Mouse (Mus musculus) adrenal gland, adult 2 months (tissue): ENCODE measurements around the gene Tmem26. TPM values are rescaled to one million over a fixed set of nuclear protein-coding genes. Genes with fewer than 3 reads are reported as not detected.
"Not testable (repeated sequence)": the region's sequence is repeated elsewhere in the genome, so short reads cannot be mapped to it uniquely, and the experiment has no call there.

Experiments used
- DNase-seq: peaks from one replicate; pipeline ENCODE4 v3.0.0; 2021
- long read RNA-seq: library from polyadenylated mRNA; stranded (forward); transcript quantifications from one replicate; pipeline ENCODE4 v2.0.0, GENCODE M21; 2021
- polyA plus RNA-seq: library from polyadenylated mRNA; depleted of rRNA; stranded (reverse); fragments of >200 nt; gene quantifications from 2 replicates; pipeline ENCODE4 v1.2.3, GENCODE M21; 2012; rRNA removed
- total RNA-seq, 2 experiments: library from RNA; stranded (reverse); gene quantifications; 2 replicates each; pipeline ENCODE4 v1.2.3; 2021

Tmem26 gene
- total RNA-seq: 1 to 10 TPM; 3.7 to 6.9 TPM
- polyA plus RNA-seq: 2.8 and 3.2 TPM in 2 replicates
- long read RNA-seq, partial matches to known transcripts: 0 of 1 reads
- long read RNA-seq, other reads (novel, unspliced or antisense): 1 of 1 reads

DNA sequence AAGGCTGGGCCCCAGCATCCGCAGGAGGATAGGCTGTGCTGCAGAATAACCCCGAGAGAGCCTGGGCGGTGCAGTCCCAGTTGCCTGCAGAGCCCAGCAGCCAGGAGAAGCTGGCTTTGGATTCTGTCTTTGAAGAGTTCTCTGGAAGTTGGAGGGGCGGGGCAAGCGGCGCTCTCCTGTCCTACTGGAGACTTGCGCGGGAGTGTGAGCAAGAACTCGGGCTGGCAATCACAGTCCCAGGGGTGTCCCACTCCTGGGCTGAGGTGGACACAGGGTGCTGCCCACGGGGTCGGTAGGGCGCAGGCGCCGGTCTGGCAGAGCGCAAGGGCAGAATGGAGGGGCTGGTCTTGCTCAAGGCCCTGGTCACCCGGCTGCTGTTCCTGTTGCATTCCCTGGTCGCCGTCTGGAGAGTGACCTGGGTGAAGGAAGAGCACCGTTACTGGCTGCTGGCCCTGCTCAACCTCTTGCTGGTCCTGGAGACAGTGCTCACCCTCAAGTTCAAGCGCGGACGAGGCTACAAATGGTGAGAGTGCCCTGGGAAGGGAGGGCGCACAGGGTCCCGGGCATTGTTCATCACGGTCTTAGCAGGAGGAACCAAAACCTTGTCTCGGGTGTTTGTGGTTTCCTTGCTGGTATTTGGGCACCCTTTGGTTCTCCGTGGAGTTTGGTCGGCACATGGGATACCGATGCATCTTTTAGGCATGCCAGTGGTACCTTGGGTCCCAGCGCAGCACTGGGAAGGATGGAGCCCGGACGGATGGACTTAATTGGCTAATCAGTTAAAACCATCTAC lies at the start of gene Tmem26:
Tmem26 (plus strand) TSS at position 79 of the 793 bp plus-strand sequence.
- DNase-seq: peak; percentile 76

- DNase-seq: no peak
Observed at GRCm38 (mm10) chr10:68678678-68679077, 44.8 kb upstream of the Tmem26 start.

GRCm38 (mm10) chr10:68681233-68681632 lies 42.2 kb upstream of the Tmem26 start:
- DNase-seq: peak; percentile 4

DNA sequence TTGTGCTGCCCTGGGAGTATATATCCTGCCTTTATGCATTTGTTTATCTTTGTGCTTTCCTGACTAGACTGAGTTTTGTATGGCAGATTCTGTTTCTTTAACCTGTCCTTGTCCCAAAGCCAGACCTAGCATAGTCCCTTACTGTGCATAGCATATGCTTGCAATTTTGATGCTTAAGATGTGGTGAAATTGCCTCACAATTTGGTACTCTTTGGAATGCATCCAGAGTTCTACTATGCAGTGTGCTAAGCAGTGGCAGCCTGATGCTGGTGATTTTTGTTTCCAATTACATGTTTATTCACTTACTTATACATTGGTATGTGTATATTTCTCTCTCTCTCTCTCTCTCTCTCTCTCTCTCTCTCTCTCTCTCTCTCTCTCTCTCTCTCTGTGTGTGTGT lies 37.9 kb upstream of the Tmem26 start:
- DNase-seq: no peak

DNA sequence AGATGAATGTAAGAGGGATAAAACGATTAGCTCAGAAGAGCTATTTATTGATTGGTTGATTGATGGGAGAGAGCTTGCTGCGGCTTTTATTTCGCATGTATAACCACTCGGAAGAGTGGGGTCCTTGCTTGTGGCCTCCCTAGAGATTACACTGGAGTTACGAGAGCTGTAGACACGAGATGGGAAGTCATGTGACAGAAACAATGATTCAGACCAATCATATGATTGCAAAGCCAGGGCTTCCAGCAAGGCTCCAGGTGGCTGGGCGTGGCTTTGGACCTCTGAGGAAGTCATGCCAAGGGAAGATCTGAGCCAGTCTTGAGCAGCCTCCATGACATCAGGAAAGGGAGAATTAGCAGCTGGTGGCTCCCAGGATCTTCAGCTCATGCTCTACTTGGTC lies 32.3 kb upstream of the Tmem26 start:
- no peak for DNase-seq

- DNase-seq: no peak
Observed at GRCm38 (mm10) chr10:68692401-68692800, 31.0 kb upstream of the Tmem26 start.

DNA sequence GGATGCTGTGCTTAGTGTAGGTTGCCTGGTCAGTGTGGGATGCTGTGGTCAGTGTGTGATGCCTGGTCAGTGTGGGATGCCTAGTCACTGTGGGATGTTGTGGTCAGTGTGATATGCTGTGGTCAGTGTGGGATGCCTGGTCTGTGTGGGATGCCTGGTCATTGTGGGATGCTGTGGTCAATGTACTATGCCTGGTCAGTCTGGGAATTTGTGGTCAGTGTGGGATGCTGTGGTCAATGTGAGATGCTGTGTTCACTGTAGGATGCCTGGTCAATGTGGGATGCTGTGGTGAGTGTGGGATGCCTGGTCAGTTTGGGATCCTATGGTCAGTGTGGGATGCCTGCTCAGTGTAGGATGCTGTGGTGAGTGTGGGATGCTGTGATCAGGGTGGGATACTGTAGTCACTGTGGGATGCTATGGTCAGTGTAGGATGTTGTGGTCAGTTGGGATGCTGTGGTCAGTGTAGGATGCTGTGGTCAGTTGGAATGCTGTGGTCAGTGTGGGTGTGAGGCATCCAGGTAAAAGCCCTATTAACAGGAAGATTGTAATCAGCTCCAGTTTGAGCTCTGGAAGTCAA lies 27.6 kb upstream of the Tmem26 start:
- DNase-seq: no peak

DNA sequence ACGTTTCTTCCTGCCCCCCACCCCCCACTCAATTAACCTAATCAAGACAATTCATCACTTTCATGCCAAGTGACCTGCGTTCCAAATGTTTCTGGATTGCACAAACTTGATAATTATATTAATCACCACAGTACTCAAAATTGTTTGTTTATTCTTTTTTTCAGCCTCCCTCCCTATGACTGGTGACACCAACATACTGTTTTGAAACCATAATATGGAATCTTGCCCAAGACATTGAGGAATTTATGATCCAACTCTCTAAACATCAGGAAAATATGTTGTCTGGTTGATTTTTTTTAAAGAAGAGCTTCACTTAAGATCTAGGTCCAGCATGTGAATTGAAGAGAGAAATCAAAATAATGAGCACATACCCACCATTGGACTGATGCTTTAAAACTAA lies 19.2 kb upstream of the Tmem26 start:
- no peak for DNase-seq

DNA sequence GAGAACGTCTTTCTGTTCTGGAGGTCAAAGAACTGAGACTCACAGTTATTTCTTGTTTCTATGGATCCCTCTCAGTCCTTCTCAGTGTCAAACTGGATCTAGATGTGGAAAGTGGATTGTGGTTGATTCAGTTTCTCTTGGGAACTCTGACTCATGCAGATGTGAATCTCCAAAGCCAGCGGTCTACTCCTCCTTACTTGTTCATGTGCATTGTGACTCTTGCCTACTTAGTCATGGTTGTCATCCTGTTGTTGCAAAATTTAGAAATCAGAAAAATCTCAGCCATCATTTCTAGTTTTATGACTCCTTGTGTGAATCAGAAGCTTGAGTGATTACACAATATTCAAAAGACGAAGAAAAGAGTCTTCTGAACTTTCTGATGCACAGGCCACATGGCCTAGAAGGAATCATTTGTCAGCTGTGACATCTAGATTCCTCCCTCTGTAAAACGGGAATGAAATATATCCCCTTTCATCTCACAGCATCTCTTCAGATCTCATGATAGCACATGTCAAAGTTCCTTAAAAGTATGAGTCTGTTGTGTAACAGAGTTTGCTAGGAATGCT lies 17.9 kb upstream of the Tmem26 start:
- peak; percentile 24 for DNase-seq

DNA sequence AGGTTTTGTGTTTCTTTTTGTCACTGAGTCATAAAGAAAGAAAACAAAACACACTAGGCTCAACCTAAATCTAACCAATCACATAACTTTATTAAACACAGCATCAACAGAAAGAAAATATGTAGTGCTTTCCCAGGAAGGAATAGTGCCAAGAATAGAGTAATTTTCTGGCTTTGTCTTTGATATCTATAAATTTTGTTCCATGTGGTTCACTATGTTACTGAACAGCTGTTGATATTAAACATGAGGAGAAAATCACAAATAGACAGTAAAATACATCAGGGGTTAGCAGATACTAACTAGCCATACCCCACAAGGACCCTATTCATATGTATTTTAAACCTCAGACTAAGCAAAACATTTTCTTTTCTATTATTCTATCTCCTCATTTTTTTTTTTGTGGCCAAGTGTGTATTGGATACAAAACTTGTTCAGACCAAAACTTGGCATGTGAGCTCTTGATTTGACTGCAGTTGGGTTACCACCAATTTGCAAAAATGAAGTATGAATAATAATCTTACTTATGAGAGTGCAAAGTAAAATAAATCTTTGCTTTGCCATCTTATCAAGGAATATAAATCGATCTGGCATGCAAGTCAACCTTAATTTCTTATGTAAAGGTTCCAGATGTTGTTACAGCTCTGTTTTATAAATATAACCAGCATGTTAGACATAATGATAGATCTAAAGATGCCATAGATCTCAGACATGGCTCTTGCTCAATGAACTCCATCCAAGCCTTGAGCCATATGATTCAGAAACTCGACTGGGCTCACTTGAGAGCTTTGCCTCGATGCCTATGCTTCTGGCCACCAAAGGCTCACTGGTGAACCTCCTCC lies 16.2 kb upstream of the Tmem26 start:
- DNase-seq: no peak

DNA sequence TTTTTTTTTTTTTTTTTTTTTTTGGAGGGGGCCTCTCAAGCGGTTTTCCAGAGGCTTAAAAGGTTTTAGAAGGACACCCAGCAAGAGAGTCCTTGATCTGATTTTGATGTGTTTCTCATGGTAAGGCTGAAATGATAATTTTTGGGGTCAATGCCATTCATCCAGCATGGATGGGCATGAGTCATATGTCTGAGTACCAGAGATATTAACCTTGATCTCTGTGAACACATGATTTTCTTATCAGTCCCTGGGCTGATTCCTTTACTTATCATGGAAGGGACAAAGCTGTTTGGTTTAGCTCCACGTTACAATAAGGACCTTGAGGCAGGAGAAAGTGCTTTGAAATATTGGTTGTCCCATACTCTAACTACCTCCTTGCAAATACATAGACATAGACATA lies 10.5 kb upstream of the Tmem26 start:
- peak; percentile 71 for DNase-seq

DNA sequence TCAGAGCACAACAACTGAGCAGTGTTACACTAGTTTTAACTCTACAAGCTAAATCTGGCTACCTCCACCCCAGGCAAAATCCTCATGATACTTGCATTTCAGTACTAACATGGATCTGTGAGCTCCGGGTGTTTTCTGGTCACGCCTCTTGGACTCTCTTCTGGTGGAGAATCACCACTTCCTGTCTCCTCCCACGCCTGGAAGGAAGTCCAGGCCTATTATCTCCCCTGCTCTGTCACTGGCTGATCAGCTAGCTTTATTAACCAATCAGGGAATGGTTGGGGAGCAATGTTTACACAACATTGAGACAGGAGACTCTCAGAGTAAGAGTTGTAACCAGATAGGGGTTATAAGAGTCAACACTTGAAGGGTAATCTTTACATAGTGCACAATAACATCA lies 9.1 kb upstream of the Tmem26 start:
- no peak for DNase-seq

- DNase-seq: no peak
Observed at GRCm38 (mm10) chr10:68715396-68715795, 8.1 kb upstream of the Tmem26 start.

- no peak for DNase-seq
Observed at GRCm38 (mm10) chr10:68718375-68718774, 5.1 kb upstream of the Tmem26 start.

GRCm38 (mm10) chr10:68720887-68721400 lies 2.5 kb upstream of the Tmem26 start:
- DNase-seq: peak; percentile 79

- DNase-seq: no peak
Observed at GRCm38 (mm10) chr10:68723015-68723414, 431 bp upstream of the Tmem26 start.

- DNase-seq: peak; percentile 47
Observed at GRCm38 (mm10) chr10:68724361-68724720, 895 bp downstream of the Tmem26 start.

- DNase-seq: no peak
Observed at GRCm38 (mm10) chr10:68727464-68727863, 4.0 kb downstream of the Tmem26 start.

DNA sequence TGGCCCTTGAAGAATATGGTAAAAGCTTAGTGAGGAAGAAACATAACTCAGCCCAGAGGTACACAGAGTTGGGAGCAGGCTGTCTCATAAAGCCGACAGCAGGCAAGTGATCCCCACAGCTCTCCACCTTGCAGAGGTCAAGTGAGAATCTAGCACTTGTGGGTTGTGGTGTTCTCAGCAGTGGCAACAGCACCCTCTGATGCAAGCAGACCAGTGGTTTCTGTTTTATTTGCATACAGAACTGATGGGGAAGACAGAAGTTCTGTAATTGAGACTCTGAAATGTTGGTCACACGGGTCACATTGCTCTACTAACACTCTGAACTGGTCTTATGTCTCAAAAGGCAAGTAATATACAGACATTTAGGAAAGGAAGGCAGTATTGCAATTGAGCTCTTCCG lies 12.2 kb downstream of the Tmem26 start:
- DNase-seq: no peak

- DNase-seq: no peak
Observed at GRCm38 (mm10) chr10:68737391-68737790, 13.9 kb downstream of the Tmem26 start.

DNA sequence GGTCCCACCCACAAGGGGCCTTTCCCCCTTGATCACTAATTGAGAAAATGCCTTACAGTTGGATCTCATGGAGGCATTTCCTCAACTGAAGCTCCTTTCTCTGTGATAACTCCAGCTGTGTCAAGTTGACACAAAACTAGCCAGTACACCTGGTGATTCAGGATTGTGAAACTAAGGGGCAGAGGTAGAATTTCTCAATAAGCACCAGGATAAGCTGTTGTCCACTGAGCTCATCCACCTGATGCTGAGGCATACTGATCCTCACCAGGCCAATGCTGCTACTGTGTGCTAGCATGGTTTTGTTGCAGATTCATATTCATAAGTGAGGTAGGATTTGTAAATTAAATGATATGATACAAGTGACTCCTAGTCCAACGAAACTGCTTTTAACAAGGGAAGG lies 15.5 kb downstream of the Tmem26 start:
- DNase-seq: not testable (repeated sequence)

DNA sequence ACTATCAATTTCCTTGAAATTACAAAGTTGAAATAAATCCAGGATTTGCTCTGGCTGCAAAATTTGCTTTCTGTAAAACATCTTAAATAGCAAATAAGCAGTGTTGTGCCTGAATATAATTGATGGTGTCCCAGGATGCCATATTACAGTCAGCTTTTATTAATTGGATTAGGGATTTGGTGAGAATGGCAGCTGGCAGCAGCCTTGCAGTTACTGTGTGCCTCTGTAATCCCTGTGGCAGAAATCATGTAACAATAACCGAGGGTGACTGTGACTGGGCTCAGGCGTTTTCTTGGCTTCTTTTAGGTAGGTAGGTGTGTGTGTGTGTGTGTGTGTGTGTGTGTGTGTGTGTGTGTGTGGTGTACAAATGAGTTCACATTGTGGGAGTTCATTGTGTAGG lies 16.8 kb downstream of the Tmem26 start:
- no peak for DNase-seq
